In genomic region chr17:15530141-15530540, GRCm38 (mm10) we compare ENCODE assay signal across 8 mouse cellular contexts. TPM values are rescaled to one million over a fixed set of nuclear protein-coding genes. Genes with fewer than 3 reads are reported as not detected.
A peak's percentile ranks its signal among the peaks of the same experiment; 100 is the strongest.
DNase-seq lines count a peak whose midpoint lies in the region; ATAC-seq and TF ChIP-seq lines count a peak whose summit lies in the region.

No protein-coding gene starts in this region.

- no peak overlapping the region for H3K27ac ChIP-seq in heart, embryonic 12.5 days (ENCODE audit: poor library complexity, severe bottlenecking)
- peak overlapping the region; percentile 52 for H3K27ac ChIP-seq in MEL (ENCODE audit: control insufficient read depth, low read depth, low read length)
- H3K27ac ChIP-seq in limb, embryonic 10.5 days = no peak overlapping the region

- H3K9me3 ChIP-seq in heart, embryonic 12.5 days (replicated peaks) = peaks cover 6% of the 10 kb centered on the region
- H3K9me3 ChIP-seq in MEL (replicated peaks; ENCODE audit: insufficient read depth, low read length) = no peaks in the 10 kb centered on the region
- H3K9me3 ChIP-seq in limb, embryonic 10.5 days (replicated peaks) = no peaks in the 10 kb centered on the region

- no peak overlapping the region for H3K4me3 ChIP-seq in heart, embryonic 12.5 days
- H3K4me3 ChIP-seq in MEL (ENCODE audit: control insufficient read depth in 1 of 2, insufficient read depth in 1 of 2, low read depth in 2 of 2, low read length in 2 of 2) = no peak overlapping the region
- no peak overlapping the region for H3K4me3 ChIP-seq in limb, embryonic 10.5 days

- no peak overlapping the region for H3K4me2 ChIP-seq in heart, embryonic 12.5 days

- H3K27me3 ChIP-seq in heart, embryonic 12.5 days (replicated peaks) = peaks cover 5% of the 10 kb centered on the region
- H3K27me3 ChIP-seq in MEL (ENCODE audit: control insufficient read depth in 1 of 2, insufficient read depth in 2 of 2, low read length in 2 of 2) = no peaks in the 10 kb centered on the region
- H3K27me3 ChIP-seq in limb, embryonic 10.5 days (ENCODE audit: low read depth, poor library complexity, severe bottlenecking) = peaks cover 7% of the 10 kb centered on the region

- H3K9ac ChIP-seq in heart, embryonic 12.5 days = no peak overlapping the region
- no peak overlapping the region; the same call in 1 of the 2 replicates for H3K9ac ChIP-seq in MEL (ENCODE audit: control insufficient read depth, low read depth, low read length, poor library complexity, severe bottlenecking)

- H3K36me3 ChIP-seq in heart, embryonic 12.5 days = peaks cover 5% of the 10 kb centered on the region
- H3K36me3 ChIP-seq in MEL (ENCODE audit: control insufficient read depth in 1 of 2, insufficient read depth in 2 of 2, low read length in 2 of 2) = peaks cover 0 to 32% of the 10 kb centered on the region in 2 experiments; a peak in 2 of 4 replicates
- peaks cover 6% of the 10 kb centered on the region for H3K36me3 ChIP-seq in limb, embryonic 10.5 days

- peak; percentile 23 to 26 for DNase-seq in heart, adult 18-20 months
- DNase-seq in 3T3-L1 (ENCODE audit: low read depth, low spot score) (peak; percentile 69), MEL (ENCODE audit: low read depth, low spot score) (peak; percentile 86)
- peak; percentile 73 for DNase-seq in embryo, embryonic 11 days
- DNase-seq in limb, embryonic 10.5 days (ENCODE audit: low spot score) = peak; percentile 38
- peak; percentile 49 to 53 for DNase-seq in spleen, postnatal 36 days (ENCODE audit: low spot score in 2 of 2)
- no peak for DNase-seq in gastrocnemius, postnatal 25 days

- TF ChIP-seq CTCF in MEL (IDR thresholded peaks at IDR 0.05 in 2 of 3, conservative IDR thresholded peaks at IDR 0.05 in 1 of 3; ENCODE audit: control insufficient read depth in 1 of 3, insufficient read depth in 1 of 3, low read depth in 2 of 3, low read length in 3 of 3, poor library complexity in 1 of 3, severe bottlenecking in 1 of 3) = peak in 2 of 3 experiments; percentile 29 to 61; a peak in 4 of 6 replicates

- H3K4me1 ChIP-seq in heart, embryonic 12.5 days (replicated peaks) = peaks cover 7% of the 10 kb centered on the region
- H3K4me1 ChIP-seq in MEL (ENCODE audit: control insufficient read depth in 1 of 2, insufficient read depth in 2 of 2, low read length in 2 of 2) = peaks cover 22 to 25% of the 10 kb centered on the region in 2 experiments
- H3K4me1 ChIP-seq in limb, embryonic 10.5 days = peaks cover 11% of the 10 kb centered on the region

- no peak for ATAC-seq in heart, embryonic 12.5 days (ENCODE audit: insufficient number of reproducible peaks, low FRiP score)

- no peak; a peak in 1 of 4 replicates for TF ChIP-seq POLR2A in MEL (IDR thresholded peaks at IDR 0.05; ENCODE audit: control insufficient read depth in 1 of 2, insufficient read depth in 1 of 2, low read depth in 1 of 2, low read length in 2 of 2, poor library complexity in 1 of 2)

- TF ChIP-seq EP300 in MEL (IDR thresholded peaks at IDR 0.05; ENCODE audit: low read depth in 1 of 2, low read length in 2 of 2) = peak in 1 of 2 experiments; percentile 4; a peak in 1 of 4 replicates

- peaks cover 15% of the 10 kb centered on the region for H3K79me2 ChIP-seq in MEL (ENCODE audit: control insufficient read depth, insufficient read depth, low read length, poor library complexity)

- WGBS in heart, embryonic 12.5 days = 10% methylated on average over 5 of the region's 5 CpGs
- WGBS in limb, embryonic 10.5 days = 10% methylated on average over 5 of the region's 5 CpGs

- TF ChIP-seq RAD21 in MEL (IDR thresholded peaks at IDR 0.05; ENCODE audit: low read depth, low read length) = peak; percentile 30

TF ChIP-seq in MEL, 35 proteins besides CTCF, POLR2A, EP300 and RAD21:
- TF ChIP-seq MEF2A (IDR thresholded peaks at IDR 0.05; ENCODE audit: extremely low read depth, insufficient replicate concordance, low read depth, low read length, poor library complexity, severe bottlenecking) (no peak), MAZ (IDR thresholded peaks at IDR 0.05; ENCODE audit: low read depth, low read length) (peak; percentile 37; the same call in 1 of the 2 replicates), KAT2A (conservative IDR thresholded peaks at IDR 0.05; ENCODE audit: low read depth, low read length) (no peak), TAL1 (IDR thresholded peaks at IDR 0.05; ENCODE audit: low read length) (no peak), TBP (IDR thresholded peaks at IDR 0.05; ENCODE audit: low read depth, low read length) (0 out of 2 replicates have a peak, but pooled peaks have one; percentile 24), UBTF (IDR thresholded peaks at IDR 0.05; ENCODE audit: borderline replicate concordance, insufficient read depth, low read depth, low read length) (no peak), NRF1 (IDR thresholded peaks at IDR 0.05; ENCODE audit: insufficient read depth, low read depth, low read length, poor library complexity, severe bottlenecking) (no peak), ELF1 (IDR thresholded peaks at IDR 0.05; ENCODE audit: low read depth, low read length) (no peak), ETS1 (IDR thresholded peaks at IDR 0.05; ENCODE audit: low read depth, low read length) (no peak), GABPA (IDR thresholded peaks at IDR 0.05; ENCODE audit: low read depth, low read length) (no peak), SMC3 (IDR thresholded peaks at IDR 0.05; ENCODE audit: low read depth, low read length) (peak; percentile 51), HCFC1 (IDR thresholded peaks at IDR 0.05; ENCODE audit: low read depth, low read length) (0 out of 2 replicates have a peak, but pooled peaks have one; percentile 22), E2F4 (IDR thresholded peaks at IDR 0.05; ENCODE audit: borderline replicate concordance, low read depth, low read length) (no peak), ZMIZ1 (IDR thresholded peaks at IDR 0.05; ENCODE audit: low read depth, low read length) (no peak), MAFK (IDR thresholded peaks at IDR 0.05; ENCODE audit: borderline replicate concordance, low read depth, low read length) (no peak), POLR2AphosphoS2 (IDR thresholded peaks at IDR 0.05; ENCODE audit: low read length) (no peak), MYB (IDR thresholded peaks at IDR 0.05; ENCODE audit: low read depth, low read length) (no peak), NELFE (IDR thresholded peaks at IDR 0.05; ENCODE audit: low read depth, low read length) (no peak)

RNA-seq across cellular contexts. Expression of gene Pdcd2, which starts 3.0 kb away (rescaled TPM):
- 10 to 100 TPM; 16.6 to 20.5 TPM for total RNA-seq in heart, adult 18-20 months (2021)
- polyA plus RNA-seq in heart, embryonic 12.5 days (2016; fragmentation: Nextera tagmentation; extraction: Ambion mirVana) = 31.1 and 32.6 TPM in 2 replicates
- total RNA-seq in MEL (2012; rRNA removed) = 106 and 109 TPM in 2 replicates
- polyA plus RNA-seq in MEL (2012; ENCODE audit: insufficient read depth in 1 of 2, insufficient read length in 2 of 2, low read depth in 1 of 2, low replicate concordance in 2 of 2, missing spikeins in 1 of 2) = 100 to 1,000 TPM in 1 of 2 experiments, not detected in 1; 110 TPM
- polyA plus RNA-seq in limb, embryonic 10.5 days (2016; fragmentation: Nextera tagmentation; extraction: Ambion mirVana) = 45.7 and 47.9 TPM in 2 replicates
- 10 to 100 TPM; 12.5 to 16.0 TPM for total RNA-seq in gastrocnemius, postnatal 25 days (2021)

RNA-seq across cellular contexts. Expression of gene Tbp, which starts 30.5 kb away (rescaled TPM):
- total RNA-seq in heart, adult 18-20 months (2021) = 10 to 100 TPM; 10.2 to 11.2 TPM
- 26.6 and 29.2 TPM in 2 replicates for polyA plus RNA-seq in heart, embryonic 12.5 days (2016; fragmentation: Nextera tagmentation; extraction: Ambion mirVana)
- 38.5 and 40.0 TPM in 2 replicates for total RNA-seq in MEL (2012; rRNA removed)
- polyA plus RNA-seq in MEL (2012; ENCODE audit: insufficient read depth in 1 of 2, insufficient read length in 2 of 2, low read depth in 1 of 2, low replicate concordance in 2 of 2, missing spikeins in 1 of 2) = 100 to 1,000 TPM in 1 of 2 experiments, 10 to 100 TPM in 1; 79.6 to 490 TPM
- 66.7 and 67.0 TPM in 2 replicates for polyA plus RNA-seq in limb, embryonic 10.5 days (2016; fragmentation: Nextera tagmentation; extraction: Ambion mirVana)
- 1 to 10 TPM; 7.0 to 7.7 TPM for total RNA-seq in gastrocnemius, postnatal 25 days (2021)

RNA-seq across cellular contexts. Expression of gene Psmb1, which starts 30.6 kb away (rescaled TPM):
- 100 to 1,000 TPM; 128 to 135 TPM for total RNA-seq in heart, adult 18-20 months (2021)
- polyA plus RNA-seq in heart, embryonic 12.5 days (2016; fragmentation: Nextera tagmentation; extraction: Ambion mirVana) = 199 and 201 TPM in 2 replicates
- 222 and 230 TPM in 2 replicates for total RNA-seq in MEL (2012; rRNA removed)
- polyA plus RNA-seq in MEL (2012; ENCODE audit: insufficient read depth in 1 of 2, insufficient read length in 2 of 2, low read depth in 1 of 2, low replicate concordance in 2 of 2, missing spikeins in 1 of 2) = 100 to 1,000 TPM; 200 to 445 TPM
- polyA plus RNA-seq in limb, embryonic 10.5 days (2016; fragmentation: Nextera tagmentation; extraction: Ambion mirVana) = 286 and 310 TPM in 2 replicates
- 100 to 1,000 TPM in 1 of 2 experiments, 10 to 100 TPM in 1; 84.4 to 104 TPM for total RNA-seq in gastrocnemius, postnatal 25 days (2021)

RNA-seq across cellular contexts. Expression of gene Prdm9, which starts 34.0 kb away (rescaled TPM):
- total RNA-seq in heart, adult 18-20 months (2021) = 1 to 10 TPM; 1.6 to 1.9 TPM
- polyA plus RNA-seq in heart, embryonic 12.5 days (2016; fragmentation: Nextera tagmentation; extraction: Ambion mirVana) = 1.6 TPM in 2 replicates
- 1.6 and 2.2 TPM in 2 replicates for total RNA-seq in MEL (2012; rRNA removed)
- 10 to 100 TPM in 1 of 2 experiments, 1 to 10 TPM in 1; 3.5 to 42.2 TPM for polyA plus RNA-seq in MEL (2012; ENCODE audit: insufficient read depth in 1 of 2, insufficient read length in 2 of 2, low read depth in 1 of 2, low replicate concordance in 2 of 2, missing spikeins in 1 of 2)
- 1.1 and 1.9 TPM in 2 replicates for polyA plus RNA-seq in limb, embryonic 10.5 days (2016; fragmentation: Nextera tagmentation; extraction: Ambion mirVana)
- total RNA-seq in gastrocnemius, postnatal 25 days (2021) = 1 to 10 TPM; 3.0 to 3.3 TPM
